Comparison of ENCODE assay signal across 8 mouse cellular contexts in genomic region chr3:55226501-55227213, GRCm38 (mm10). TPM values are rescaled to one million over a fixed set of nuclear protein-coding genes. Genes with fewer than 3 reads are reported as not detected.
DNase-seq lines count a peak whose midpoint lies in the region; ATAC-seq and TF ChIP-seq lines count a peak whose summit lies in the region.

No protein-coding gene starts in this region.

- peak; percentile 82 for ATAC-seq in embryonic facial prominence, embryonic 12.5 days (ENCODE audit: insufficient number of reproducible peaks, insufficient read depth, low FRiP score, low TSS enrichment)
- ATAC-seq in hindbrain, postnatal 0 days, result peak; percentile 72
- peak; percentile 82 for ATAC-seq in midbrain, embryonic 15.5 days (replicated peaks)
- no peak for ATAC-seq in cerebellum, adult (ENCODE audit: insufficient number of reproducible peaks, low FRiP score, low TSS enrichment)

- peak overlapping the region; percentile 37 for H3K4me2 ChIP-seq in embryonic facial prominence, embryonic 12.5 days (replicated peaks)
- peak overlapping the region; percentile 44 for H3K4me2 ChIP-seq in hindbrain, postnatal 0 days (ENCODE audit: low read depth, low read length)
- peak overlapping the region; percentile 50 for H3K4me2 ChIP-seq in midbrain, embryonic 15.5 days

- H3K4me1 ChIP-seq in embryonic facial prominence, embryonic 12.5 days, result peaks cover 4% of the 10 kb centered on the region; the same call in 1 of the 2 replicates
- H3K4me1 ChIP-seq in hindbrain, postnatal 0 days (ENCODE audit: insufficient read depth, low read length), result peaks cover 11% of the 10 kb centered on the region; the same call in 1 of the 2 replicates
- peaks cover 16% of the 10 kb centered on the region for H3K4me1 ChIP-seq in midbrain, embryonic 15.5 days

- WGBS in embryonic facial prominence, embryonic 12.5 days, result 18% methylated on average over 17 of the region's 18 CpGs
- 24% methylated on average over 18 of the region's 18 CpGs for WGBS in hindbrain, postnatal 0 days
- WGBS in midbrain, embryonic 15.5 days, result 9% methylated on average over 18 of the region's 18 CpGs

- no peak overlapping the region for H3K27ac ChIP-seq in embryonic facial prominence, embryonic 12.5 days
- H3K27ac ChIP-seq in hindbrain, postnatal 0 days, result no peak overlapping the region
- no peak overlapping the region for H3K27ac ChIP-seq in midbrain, embryonic 15.5 days

- no peak overlapping the region for H3K9ac ChIP-seq in embryonic facial prominence, embryonic 12.5 days
- H3K9ac ChIP-seq in hindbrain, postnatal 0 days (replicated peaks; ENCODE audit: low read length), result no peak overlapping the region; the same call in 1 of the 2 replicates
- H3K9ac ChIP-seq in midbrain, embryonic 15.5 days, result no peak overlapping the region

- no peaks in the 10 kb centered on the region for H3K9me3 ChIP-seq in embryonic facial prominence, embryonic 12.5 days
- H3K9me3 ChIP-seq in hindbrain, postnatal 0 days (ENCODE audit: low read length), result no peaks in the 10 kb centered on the region
- no peaks in the 10 kb centered on the region for H3K9me3 ChIP-seq in midbrain, embryonic 15.5 days

- H3K36me3 ChIP-seq in embryonic facial prominence, embryonic 12.5 days, result no peaks in the 10 kb centered on the region
- H3K36me3 ChIP-seq in hindbrain, postnatal 0 days (ENCODE audit: insufficient read depth, low read length), result no peaks in the 10 kb centered on the region
- no peaks in the 10 kb centered on the region for H3K36me3 ChIP-seq in midbrain, embryonic 15.5 days (replicated peaks)

- DNase-seq in lung, adult 18-20 months, result peak; percentile 24 to 51
- DNase-seq in lung, postnatal 4 days, result no peak
- peak; percentile 72 for DNase-seq in hindbrain, postnatal 0 days (ENCODE audit: low spot score)
- DNase-seq in urinary bladder, adult 2 months (ENCODE audit: low spot score), result no peak
- DNase-seq in thymus, postnatal 25 days, result no peak

- no peak overlapping the region for H3K4me3 ChIP-seq in embryonic facial prominence, embryonic 12.5 days
- H3K4me3 ChIP-seq in hindbrain, postnatal 0 days (ENCODE audit: low read length), result 0 out of 2 replicates have a peak overlapping the region, but pooled peaks have one; percentile 19
- peak overlapping the region; percentile 22 for H3K4me3 ChIP-seq in midbrain, embryonic 15.5 days

- H3K27me3 ChIP-seq in embryonic facial prominence, embryonic 12.5 days, result 0 out of 2 replicates have a peak, but pooled peaks cover 5% of the 10 kb centered on the region
- H3K27me3 ChIP-seq in hindbrain, postnatal 0 days (ENCODE audit: insufficient read depth, low read length), result no peaks in the 10 kb centered on the region
- H3K27me3 ChIP-seq in midbrain, embryonic 15.5 days (replicated peaks), result no peaks in the 10 kb centered on the region

- TF ChIP-seq CTCF in hindbrain, postnatal 0 days (IDR thresholded peaks at IDR 0.05; ENCODE audit: low read depth), result no peak

RNA-seq across cellular contexts. Expression of gene Dclk1, which starts 15.5 kb away (rescaled TPM):
- 68.6 and 69.7 TPM in 2 replicates for polyA plus RNA-seq in embryonic facial prominence, embryonic 12.5 days (2016; fragmentation: Nextera tagmentation; extraction: Ambion mirVana)
- total RNA-seq in hindbrain, postnatal 0 days (2014; rRNA removed), result 213 and 250 TPM in 2 replicates
- polyA plus RNA-seq in hindbrain, postnatal 0 days (2015; fragmentation: Nextera tagmentation; extraction: Ambion mirVana), result 196 and 214 TPM in 2 replicates
- polyA plus RNA-seq in midbrain, embryonic 15.5 days (2015; fragmentation: Nextera tagmentation; extraction: Ambion mirVana), result 308 and 336 TPM in 2 replicates
- polyA plus RNA-seq in urinary bladder, adult 2 months (2012; rRNA removed), result 2.6 and 3.8 TPM in 2 replicates

RNA-seq across cellular contexts. Expression of gene Sohlh2, which starts 44.8 kb away (rescaled TPM):
- not detected in 2 replicates for polyA plus RNA-seq in embryonic facial prominence, embryonic 12.5 days (2016; fragmentation: Nextera tagmentation; extraction: Ambion mirVana)
- total RNA-seq in hindbrain, postnatal 0 days (2014; rRNA removed), result not detected in 2 replicates
- polyA plus RNA-seq in hindbrain, postnatal 0 days (2015; fragmentation: Nextera tagmentation; extraction: Ambion mirVana), result 0.08 TPM in 2 replicates
- 0.06 TPM in 1 of 2 replicates, not detected in the other for polyA plus RNA-seq in midbrain, embryonic 15.5 days (2015; fragmentation: Nextera tagmentation; extraction: Ambion mirVana)
- polyA plus RNA-seq in urinary bladder, adult 2 months (2012; rRNA removed), result 0.03 TPM in 1 of 2 replicates, not detected in the other

Comparison
In these comparisons a context has a peak if more than half of its experiments do, and no peak if none do; other contexts are left out.
1. DNase-seq: peak in lung, adult 18-20 months (2 of 2) and hindbrain, postnatal 0 days (single experiment); none in lung, postnatal 4 days (0 of 2), urinary bladder, adult 2 months (single experiment) and thymus, postnatal 25 days (single experiment).
2. RNA of gene Dclk1, which starts 15.5 kb away (polyA plus RNA-seq): 308 to 336 TPM in midbrain, embryonic 15.5 days, 196 to 214 TPM in hindbrain, postnatal 0 days and 68.6 to 69.7 TPM in embryonic facial prominence, embryonic 12.5 days; 2.6 to 3.8 TPM in urinary bladder, adult 2 months; every median in the first group is over 10 times any median in the second.
3. Peak in every context shown above with its lines, with median percentiles within 50 percentile points of each other: H3K4me2 ChIP-seq.